Mouse (Mus musculus) fat pad, adult 2 months (tissue): ENCODE data around the gene Tom1l2.
A peak's percentile ranks its signal among the peaks of the same experiment; 100 is the strongest.

ENCODE experiments used
- DNase-seq: peaks from one replicate; pipeline ENCODE4 v3.0.0-alpha.2; 2011; ENCODE audit warnings: low read depth, low spot score; ENCODE audit errors: extremely low read depth

The Tom1l2 gene

GRCm38 (mm10) chr11:60268563-60268962, 84.1 kb downstream of the Tom1l2 start:
- DNase-seq, result no peak

- DNase-seq, result no peak
Measured at GRCm38 (mm10) chr11:60265271-60265985, 87.3 kb downstream of the Tom1l2 start.

DNA sequence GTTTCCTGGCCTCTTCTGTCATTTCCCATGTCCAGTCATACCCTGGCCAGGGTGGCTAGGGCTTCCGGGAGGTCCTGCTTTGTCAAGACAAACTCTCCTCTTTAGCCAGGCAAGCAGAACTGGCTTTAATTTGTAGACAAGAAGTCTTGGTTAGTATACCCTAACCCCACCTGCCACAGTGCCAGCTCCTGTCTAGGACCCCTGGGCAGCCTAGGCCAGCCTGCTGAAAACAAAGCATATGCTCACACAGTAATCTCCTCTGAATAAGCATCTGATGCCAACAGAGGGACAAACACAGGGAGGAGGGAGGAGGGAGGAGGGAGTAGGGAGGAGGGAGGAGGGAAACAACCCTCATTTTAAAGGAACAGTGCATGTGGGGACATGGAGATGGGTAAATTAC, 88.1 kb downstream of the Tom1l2 start:
- DNase-seq, result no peak

DNA sequence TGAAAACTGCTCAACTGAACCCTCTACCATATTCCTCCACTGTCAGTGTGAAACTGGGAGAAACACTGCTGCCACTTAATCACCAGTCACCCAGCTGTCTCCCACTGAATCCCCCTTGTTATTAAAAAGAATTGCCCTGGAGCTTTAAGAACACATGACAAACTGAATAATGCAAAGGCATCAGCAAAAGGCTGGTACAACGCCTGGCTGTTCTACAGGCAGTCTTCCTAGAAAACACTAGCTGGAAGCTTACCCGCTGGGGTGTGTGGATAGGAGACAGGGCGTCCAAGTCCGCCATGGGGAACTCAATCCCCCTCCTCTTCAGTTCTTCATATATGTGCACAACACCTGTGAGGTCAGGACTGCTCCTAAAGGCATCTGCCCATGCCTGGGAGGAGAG, 90.3 kb downstream of the Tom1l2 start:
- DNase-seq, result no peak

- no peak for DNase-seq
Measured at GRCm38 (mm10) chr11:60260743-60261142, 92.0 kb downstream of the Tom1l2 start.

GRCm38 (mm10) chr11:60257696-60258095, 95.0 kb downstream of the Tom1l2 start:
- no peak for DNase-seq

DNA sequence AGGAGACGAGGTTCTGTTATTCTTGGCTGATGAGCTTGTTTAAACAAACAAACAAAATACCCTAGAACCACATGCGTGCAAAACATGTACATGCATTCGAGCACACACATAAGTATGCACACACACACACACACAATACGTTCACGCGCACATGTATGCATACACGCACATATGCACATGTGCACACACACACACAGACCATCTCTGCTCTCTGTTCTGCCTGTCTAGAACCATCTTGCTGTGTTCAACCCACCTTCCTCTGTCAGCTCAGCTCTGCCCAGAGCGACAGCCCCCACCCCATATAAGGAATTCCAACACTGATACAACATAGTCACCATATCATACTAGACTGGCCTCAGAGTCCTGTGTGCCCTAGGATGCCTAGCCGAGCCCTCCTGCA, 96.0 kb downstream of the Tom1l2 start:
- DNase-seq, result no peak

DNA sequence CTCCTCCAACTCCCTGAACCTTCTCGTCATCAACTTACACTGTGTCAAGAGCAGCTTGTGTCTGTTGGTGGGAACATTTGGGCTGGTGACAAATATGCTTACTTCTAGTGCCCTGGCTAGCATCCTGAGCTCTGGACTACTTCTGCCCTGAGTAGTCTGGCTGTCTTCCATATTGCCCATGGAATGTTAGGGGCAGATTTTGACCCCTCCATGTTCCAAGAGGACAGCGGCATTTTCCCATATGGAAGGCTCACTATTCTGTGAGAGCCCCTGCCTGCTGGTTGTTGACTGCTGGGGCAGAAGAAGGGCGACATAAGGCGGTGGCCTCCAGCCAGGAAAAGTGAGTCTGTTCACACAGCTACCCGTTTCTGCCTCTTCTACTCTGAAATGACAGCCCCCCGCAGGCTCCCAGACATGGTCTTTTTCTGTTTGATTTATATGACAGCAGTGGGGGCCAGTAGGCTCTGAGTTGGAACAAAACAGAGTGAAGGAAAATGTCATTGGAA, 96.5 kb downstream of the Tom1l2 start:
- no peak for DNase-seq

DNA sequence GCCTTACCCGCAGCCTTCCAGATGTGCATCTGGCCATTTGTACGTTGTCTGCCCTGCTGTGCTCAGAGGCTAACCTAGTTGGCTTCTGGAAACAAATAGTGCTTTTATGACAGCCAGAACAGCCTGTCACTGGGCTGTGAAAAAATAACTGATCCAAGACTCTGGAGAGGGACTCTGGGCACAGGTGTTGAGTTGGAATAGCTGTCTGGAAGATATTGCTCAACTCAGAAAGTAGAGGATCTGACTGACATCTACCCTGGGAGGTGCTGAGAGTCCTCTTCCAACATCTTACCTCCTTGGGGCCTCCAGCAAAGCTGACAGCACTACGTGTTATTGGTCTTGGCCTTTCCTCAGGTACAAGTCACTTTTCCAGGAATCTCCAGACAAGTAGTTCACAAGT, 97.1 kb downstream of the Tom1l2 start:
- DNase-seq, result peak; percentile 89

DNA sequence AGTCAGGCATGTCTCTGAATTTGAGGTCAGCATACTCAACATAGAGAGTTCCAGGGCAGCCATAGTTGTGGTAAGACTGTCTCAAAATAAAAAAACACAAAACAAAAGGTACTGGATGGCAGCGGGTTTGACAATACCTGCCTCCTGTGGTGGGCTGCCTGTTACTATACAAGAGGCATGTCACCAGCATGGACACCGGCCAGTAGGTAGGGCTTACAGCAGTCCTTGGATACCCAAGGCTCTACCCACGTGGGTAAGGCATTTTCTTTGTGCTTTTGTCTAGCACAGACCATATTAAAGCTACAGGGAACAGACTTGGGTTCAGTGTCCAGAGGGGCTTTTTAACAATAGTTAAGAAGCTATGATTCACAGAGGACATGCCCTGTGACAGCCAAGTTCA, 97.5 kb downstream of the Tom1l2 start:
- DNase-seq, result no peak

DNA sequence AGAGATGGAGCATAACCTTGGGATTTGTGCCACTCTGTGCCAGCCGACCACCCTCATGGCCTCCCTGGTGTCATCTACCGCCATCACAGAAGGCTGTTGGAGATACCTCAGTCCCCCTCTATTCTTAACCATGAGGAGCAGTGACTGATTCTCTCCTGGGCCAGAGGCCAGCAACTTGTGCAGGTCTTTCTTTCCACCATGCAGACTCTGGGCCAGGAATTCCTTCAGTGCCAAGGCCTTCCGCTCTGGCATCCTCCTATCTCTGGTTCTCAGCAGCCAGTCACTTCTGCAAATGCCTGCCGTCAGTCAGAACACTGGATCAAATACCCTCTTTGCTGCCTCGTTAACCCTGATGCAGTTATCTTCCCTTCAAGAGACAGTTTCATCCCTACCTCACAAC, 98.4 kb downstream of the Tom1l2 start:
- DNase-seq, result no peak

DNA sequence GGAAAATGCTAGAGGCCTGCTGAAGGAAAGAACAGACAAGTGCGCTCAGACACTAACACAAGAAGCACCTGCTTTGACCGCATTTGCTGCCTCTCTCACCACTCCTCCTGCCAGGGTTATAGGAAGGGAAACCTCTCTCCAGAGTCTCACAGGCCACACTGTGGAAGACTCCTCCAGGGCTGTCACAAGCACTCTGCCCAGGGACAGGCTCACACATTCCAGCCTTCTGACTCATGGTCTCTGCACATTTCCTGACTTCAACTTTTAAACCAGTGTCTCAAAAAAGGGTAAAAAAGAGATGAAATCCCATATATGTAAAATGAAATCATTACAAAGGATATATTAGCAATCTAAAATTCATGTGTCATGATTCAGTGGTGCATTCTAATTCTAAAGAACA, 99.2 kb downstream of the Tom1l2 start:
- no peak for DNase-seq

GRCm38 (mm10) chr11:60250971-60251643, 101.6 kb downstream of the Tom1l2 start:
- no peak for DNase-seq

GRCm38 (mm10) chr11:60249885-60250284, 102.8 kb downstream of the Tom1l2 start:
- no peak for DNase-seq

- DNase-seq, result no peak
Measured at GRCm38 (mm10) chr11:60248596-60249404, 103.9 kb downstream of the Tom1l2 start.

DNA sequence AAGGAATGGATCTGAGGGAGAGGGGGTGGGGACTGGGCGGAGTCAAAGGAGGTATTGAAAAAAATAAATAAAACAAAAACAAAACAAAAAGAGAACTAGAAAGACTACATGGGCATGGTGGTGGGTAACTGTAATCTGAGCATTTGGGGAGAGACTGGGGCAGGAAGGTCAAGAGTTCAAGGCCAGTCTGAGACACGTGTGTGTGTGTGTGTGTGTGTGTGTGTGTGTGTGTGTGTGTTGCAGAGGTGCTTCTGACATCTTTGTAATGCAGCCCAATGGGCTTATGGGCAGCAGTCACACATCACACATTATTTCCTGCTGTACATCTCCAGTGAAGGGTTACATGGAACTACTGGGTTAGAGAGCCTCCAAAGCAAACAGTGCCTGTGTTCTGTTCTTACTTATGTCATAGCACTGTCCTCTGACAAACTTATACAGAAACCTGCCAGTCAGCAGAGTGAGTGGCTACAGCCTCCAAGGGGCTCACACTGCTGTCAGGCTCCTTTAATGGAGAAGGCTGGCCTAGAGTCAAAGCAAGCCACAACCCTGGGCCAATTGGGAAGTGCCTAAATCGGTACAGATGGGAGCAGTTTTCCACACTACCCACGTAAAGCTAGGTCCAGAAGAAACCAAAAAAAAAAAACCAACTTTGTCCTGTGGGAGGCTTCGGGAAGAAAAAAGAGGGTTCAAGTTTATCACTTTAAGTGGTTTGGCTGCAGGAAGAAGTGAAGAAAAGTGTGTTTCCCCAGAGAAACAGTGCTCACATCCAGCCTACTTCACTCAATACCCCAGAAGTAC, 104.8 kb downstream of the Tom1l2 start:
- DNase-seq, result no peak

GRCm38 (mm10) chr11:60246077-60246476, 106.6 kb downstream of the Tom1l2 start:
- no peak for DNase-seq

DNA sequence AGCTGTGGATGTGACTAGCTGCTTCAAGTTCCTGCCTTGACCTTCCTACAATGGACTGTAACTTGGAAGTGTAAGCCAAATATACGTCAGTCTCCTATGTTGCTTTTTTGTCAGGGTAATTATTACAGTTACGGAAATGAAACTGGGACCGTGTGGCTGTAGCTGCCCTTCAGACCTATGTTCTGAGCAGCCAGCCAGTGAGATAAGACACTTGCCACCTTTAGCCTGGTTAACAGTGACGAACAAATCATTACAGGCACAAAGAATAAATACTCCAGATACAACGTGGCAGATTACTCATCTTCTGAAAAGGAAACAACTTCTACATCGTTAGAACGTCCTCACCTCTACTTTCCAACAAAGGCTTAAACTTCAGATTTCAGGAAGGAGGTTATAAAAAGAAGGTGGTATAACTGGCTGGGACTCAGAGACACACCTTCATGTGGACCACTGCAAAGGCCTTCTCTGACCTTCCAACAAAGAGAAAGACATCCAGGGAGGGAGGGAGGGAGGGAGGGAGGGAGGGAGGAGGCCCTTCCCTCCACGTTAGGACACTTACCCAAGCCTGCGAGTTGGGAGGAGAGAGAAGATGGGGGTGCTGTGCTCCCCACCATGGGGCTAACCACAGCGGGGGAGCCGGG, 108.1 kb downstream of the Tom1l2 start:
- DNase-seq, result no peak

- DNase-seq, result no peak
Measured at GRCm38 (mm10) chr11:60240509-60240908, 112.2 kb downstream of the Tom1l2 start.

GRCm38 (mm10) chr11:60235351-60235750, 117.4 kb downstream of the Tom1l2 start:
- DNase-seq, result no peak
